Mouse (Mus musculus): Measurements from ENCODE around the gene Prickle2.

Gene Prickle2

GRCm38 (mm10) chr6:92432146-92432545, 273.8 kb downstream of the Prickle2 start:
- DNase-seq, result no peak

- no peak for DNase-seq
Observed at GRCm38 (mm10) chr6:92427406-92428171, 278.4 kb downstream of the Prickle2 start.

- no peak for DNase-seq
Observed at GRCm38 (mm10) chr6:92425901-92426300, 280.1 kb downstream of the Prickle2 start.

- no peak for DNase-seq
Observed at GRCm38 (mm10) chr6:92425476-92425875, 280.5 kb downstream of the Prickle2 start.

GRCm38 (mm10) chr6:92424991-92425390, 281.0 kb downstream of the Prickle2 start:
- DNase-seq, result no peak

- peak; percentile 62 for DNase-seq
Observed at GRCm38 (mm10) chr6:92422286-92422685, 283.7 kb downstream of the Prickle2 start.

GRCm38 (mm10) chr6:92420106-92420505, 285.8 kb downstream of the Prickle2 start:
- no peak for DNase-seq

- no peak for DNase-seq
Observed at GRCm38 (mm10) chr6:92415405-92415755, 290.6 kb downstream of the Prickle2 start.

- DNase-seq, result no peak
Observed at GRCm38 (mm10) chr6:92414478-92415404, 291.2 kb downstream of the Prickle2 start.

- DNase-seq, result no peak
Observed at GRCm38 (mm10) chr6:92413982-92414381, 292.0 kb downstream of the Prickle2 start.

- no peak for DNase-seq
Observed at GRCm38 (mm10) chr6:92409788-92410187, 296.2 kb downstream of the Prickle2 start.

GRCm38 (mm10) chr6:92407259-92407658, 298.7 kb downstream of the Prickle2 start:
- DNase-seq, result no peak

GRCm38 (mm10) chr6:92405571-92405970, 300.4 kb downstream of the Prickle2 start:
- no peak for DNase-seq

- peak; percentile 57 for DNase-seq
Observed at GRCm38 (mm10) chr6:92397876-92398275, 308.1 kb downstream of the Prickle2 start.

GRCm38 (mm10) chr6:92395556-92395955, 310.4 kb downstream of the Prickle2 start:
- no peak for DNase-seq

GRCm38 (mm10) chr6:92395143-92395542, 310.8 kb downstream of the Prickle2 start:
- DNase-seq, result no peak

GRCm38 (mm10) chr6:92394628-92395027, 311.3 kb downstream of the Prickle2 start:
- peak; percentile 79 for DNase-seq

GRCm38 (mm10) chr6:92390321-92390720, 315.6 kb downstream of the Prickle2 start:
- DNase-seq, result peak; percentile 34

- no peak for DNase-seq
Observed at GRCm38 (mm10) chr6:92388681-92389080, 317.3 kb downstream of the Prickle2 start.

- peak; percentile 74 for DNase-seq
Observed at GRCm38 (mm10) chr6:92383196-92383782, 322.7 kb downstream of the Prickle2 start.

GRCm38 (mm10) chr6:92381085-92381484, 324.9 kb downstream of the Prickle2 start:
- DNase-seq, result no peak

- DNase-seq, result no peak
Observed at GRCm38 (mm10) chr6:92374826-92375225, 331.1 kb downstream of the Prickle2 start.

- DNase-seq, result no peak
Observed at GRCm38 (mm10) chr6:92370896-92371295, 335.1 kb downstream of the Prickle2 start.

All from right cerebral cortex, adult 18-20 months (tissue).